Mouse (Mus musculus) brain, adult 2 months (tissue): ENCODE measurements at regions not wholly inside any gene's neighbourhood (a gene's known extent, or its start where the extent isn't known, plus 50 kb on each side); places are given as distances from the start of the nearest gene placed in this dataset.
A peak's percentile ranks its signal among the peaks of the same experiment; 100 is the strongest.

ENCODE experiments used
- DNase-seq: peaks from one replicate; pipeline ENCODE4 v3.0.0; 2011; ENCODE audit warnings: low read depth, low spot score

DNA sequence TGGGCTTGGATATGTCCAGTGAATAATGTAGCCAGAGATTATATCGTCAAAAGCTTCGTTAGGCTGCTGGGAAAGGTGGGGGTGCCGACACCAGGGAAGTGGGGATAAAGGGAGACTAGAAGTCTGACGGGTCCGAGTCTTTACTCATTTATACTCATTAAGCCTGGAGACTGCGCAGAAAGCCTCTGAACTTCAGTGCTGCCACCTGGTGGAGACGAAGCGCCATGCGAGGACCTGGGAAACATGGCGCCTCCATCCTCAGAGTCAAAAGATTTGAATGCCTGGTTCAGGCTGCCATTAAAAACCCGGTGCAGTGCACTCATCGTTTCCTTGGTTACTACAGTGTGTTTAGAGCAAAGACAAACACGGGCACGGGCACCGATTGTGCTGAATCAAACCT, 337.2 kb downstream of the Hlx start:
- DNase-seq, result peak; percentile 20

DNA sequence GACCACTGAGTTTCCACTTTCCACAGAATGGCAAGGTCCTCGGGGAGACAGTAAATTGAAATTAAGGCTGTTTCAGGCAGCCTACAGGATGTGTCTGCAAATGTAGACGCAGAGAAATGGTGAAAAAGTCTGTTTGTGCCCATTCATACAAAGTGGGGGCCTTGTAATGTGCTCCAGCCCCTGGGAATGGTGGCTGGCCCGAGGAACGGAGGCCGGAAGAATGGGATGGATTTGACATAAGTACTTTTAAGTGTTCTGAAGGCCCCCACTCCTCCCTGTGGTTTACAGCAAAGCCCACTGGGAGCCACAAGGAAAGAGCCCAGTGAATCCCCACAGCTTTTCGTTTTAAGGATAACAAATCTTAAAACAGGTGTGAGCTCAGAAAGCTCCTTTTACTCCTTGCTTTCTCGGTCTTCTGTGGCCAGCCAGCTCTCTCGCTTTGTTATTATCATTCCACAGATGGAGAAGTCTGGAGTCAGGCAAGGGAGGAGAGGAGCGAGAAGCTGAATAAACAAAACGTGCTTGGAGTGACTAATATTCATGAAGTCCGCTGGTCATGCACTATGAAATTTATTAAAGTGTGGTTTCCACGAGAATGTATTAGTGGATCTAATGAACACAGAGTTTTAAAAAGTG, 337.7 kb downstream of the Hlx start:
- DNase-seq, result no peak

DNA sequence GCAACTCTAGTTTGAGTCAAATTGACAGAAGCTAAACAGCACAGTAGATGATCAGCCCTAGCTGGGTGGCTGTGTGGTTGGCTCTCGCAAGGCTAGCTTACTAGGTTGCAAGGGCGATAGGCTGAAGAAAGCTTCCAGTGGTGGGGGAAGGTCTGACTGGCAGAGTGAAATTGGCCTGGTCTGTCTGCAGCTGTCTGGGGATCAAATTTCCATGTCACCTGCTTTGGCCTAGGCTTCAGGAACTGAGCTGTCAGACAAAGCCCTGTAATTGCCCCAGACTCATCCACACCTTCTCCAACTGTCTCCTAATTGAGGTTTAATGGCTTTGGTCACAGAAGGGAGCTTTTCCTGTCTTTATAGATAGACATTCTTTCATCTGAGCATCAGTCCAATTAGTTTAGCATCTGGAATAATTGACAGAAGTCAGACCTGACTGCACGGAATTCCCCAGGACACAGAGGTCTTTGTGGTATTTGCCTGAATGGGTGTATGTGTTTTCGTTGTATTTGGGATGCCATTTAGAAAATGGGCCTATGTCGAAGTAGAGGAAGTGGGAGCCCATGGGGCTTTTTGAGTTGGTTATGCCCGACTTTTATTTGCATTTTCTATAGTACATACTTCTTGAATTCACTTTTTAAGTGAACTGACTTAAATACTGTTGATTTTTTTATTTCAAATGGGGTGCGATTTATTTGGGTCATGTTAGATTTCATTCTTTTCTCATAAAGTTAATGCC, 348.2 kb downstream of the Hlx start:
- no peak for DNase-seq

DNA sequence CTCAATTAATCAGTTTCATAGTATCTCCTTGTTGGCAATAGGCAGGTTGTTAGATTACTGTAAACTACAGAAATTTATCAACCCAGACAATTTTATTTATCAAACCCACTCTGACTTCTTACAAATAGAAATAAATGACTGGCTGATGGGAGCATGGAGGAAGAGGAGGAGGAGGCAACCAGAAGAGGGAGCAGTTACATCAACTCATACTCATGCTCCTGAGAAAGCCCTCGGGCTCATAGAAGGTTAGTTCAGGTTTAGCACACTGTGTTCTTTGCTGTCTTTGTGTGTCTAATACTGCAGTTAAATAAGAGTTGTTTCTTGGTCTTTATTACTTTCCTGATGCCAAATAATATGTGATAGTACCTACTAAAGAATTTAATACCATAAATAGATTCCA, 344.6 kb upstream of the 1700056E22Rik start:
- no peak for DNase-seq

DNA sequence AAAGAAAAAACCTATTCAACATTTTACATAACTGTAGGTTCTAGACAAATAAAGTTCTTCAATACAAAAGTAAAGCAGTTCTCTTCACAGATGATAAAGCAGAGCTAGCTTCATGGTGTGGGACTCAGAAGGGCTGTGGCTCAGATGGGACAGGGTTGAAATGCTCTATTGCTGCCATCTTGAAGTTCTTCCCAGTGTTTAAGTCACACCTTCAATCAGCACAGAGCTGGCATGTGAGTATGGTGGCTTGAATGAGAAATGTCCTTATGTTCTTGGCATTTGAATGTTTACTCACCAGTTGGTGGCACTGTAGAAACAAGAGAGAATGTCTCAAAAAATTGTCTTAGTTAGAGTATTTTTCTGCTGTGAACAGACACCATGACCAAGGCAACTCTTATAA, 330.9 kb upstream of the 1700056E22Rik start:
- DNase-seq, result no peak

DNA sequence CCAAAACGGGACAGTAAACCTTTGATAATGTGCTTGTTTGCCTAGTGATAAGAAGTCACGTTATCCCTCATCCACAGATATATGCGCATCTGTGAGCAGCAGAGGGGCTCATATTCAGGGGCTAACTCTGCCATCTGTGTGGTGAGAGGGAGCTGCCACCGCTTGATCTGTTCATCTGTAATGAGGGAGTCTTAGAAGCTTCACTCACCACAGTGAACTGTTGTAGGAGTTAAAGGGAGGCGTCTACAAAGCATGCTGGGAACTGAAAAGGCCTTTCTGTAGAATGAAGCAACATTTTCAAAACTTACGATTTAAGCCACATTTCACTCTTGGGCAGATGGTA, 324.1 kb upstream of the 1700056E22Rik start:
- DNase-seq, result no peak

DNA sequence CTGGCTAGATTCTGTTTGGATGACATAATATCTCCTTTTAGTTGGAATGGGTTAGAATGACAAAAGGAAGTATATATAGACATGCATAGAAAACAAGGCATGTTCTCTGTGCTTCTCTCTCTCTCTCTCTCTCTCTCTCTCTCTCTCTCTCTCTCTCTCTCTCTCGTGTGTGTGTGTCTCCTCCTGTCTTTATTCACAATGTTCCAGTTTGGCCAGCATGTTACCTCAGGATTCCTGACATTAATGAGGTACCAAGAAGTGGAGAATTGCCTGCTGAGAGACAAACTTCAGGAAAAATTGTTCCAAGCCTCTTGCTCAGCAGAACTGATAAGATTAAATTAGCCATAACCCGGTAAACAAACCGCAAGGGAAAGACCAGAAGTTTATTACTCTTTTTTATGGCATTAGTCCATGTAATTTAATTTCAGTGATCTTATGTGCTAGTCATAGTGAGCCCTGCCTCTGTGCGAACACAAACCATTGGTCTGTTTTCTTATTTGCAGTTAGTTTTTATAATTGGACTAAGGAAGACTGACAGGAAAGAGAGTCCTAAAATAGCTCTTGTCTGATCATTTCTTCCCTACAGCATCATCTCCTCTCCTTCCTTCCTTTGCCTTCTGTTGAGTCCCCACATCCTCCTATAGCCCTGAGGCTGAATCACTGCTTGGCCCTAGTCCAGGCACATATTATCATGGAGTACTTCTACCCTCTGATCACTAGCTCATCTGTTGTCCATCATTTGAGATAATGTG, 323.5 kb upstream of the 1700056E22Rik start:
- DNase-seq, result peak; percentile 27

DNA sequence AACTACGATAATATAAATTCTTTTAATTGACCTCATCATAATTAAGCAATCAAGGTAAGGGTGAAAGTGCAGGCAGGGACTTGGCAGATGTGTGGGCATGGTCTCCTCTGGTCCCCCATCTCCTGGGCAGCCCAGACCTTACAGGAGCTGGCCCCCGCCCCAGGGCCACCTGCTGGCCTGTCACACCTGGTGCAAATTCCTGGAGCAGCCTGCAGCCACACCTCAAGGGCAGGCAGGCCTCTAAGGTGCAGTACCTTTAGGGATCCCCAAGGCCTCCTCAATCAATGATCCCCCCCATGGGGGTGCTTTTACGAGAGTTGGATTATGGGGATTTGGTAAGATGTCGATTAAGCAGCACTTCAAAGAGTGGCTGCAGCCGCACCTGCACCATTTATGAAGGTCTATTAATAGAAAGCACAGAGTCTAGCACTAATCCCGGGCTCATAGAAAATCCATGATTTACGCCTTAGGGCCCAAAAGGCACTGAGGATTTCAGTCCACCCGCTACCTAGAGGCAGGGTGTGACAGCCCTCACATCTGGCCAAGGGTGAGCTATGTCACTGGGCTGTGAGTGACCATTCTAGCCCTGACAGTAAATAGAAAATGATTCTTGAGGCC, 319.8 kb upstream of the 1700056E22Rik start:
- no peak for DNase-seq

DNA sequence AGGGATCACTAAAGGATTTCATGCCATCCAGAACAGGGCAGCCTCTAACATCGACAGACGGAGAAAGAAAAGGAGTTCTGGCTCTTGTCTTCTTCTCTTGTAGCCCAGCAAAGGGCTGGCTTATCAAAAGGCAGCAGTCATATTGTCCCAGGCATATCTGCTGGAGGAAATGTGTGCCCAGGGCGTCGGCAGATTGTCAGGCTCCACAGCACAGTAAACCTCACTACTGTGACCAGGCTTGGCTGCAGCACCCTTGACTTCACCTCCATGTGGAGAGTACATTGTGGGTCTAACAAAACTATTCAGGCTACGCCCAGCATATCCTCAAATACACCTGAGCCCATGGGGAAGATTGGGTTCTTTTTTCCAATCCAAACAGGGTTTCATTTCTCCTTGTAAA, 317.7 kb upstream of the 1700056E22Rik start:
- DNase-seq, result no peak

DNA sequence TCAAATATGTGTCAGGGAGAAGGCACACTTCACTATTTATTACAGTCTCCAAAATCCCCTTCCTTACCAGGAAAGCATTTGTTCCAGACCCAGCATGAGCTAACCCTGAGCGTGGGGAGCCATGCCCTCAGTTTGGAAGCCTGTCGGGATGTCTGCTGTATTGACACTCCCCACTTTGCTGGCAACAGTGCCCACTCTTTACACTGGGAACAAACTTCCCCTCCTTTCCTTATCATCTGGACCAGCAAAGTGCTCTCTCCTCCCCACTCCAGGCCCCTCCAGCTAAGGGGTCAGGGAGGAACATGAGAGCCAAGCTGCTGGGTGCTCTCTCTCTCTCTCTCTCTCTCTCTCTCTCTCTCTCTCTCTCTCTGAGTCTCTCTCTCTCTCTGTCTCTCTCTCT, 310.7 kb upstream of the 1700056E22Rik start:
- no peak for DNase-seq

DNA sequence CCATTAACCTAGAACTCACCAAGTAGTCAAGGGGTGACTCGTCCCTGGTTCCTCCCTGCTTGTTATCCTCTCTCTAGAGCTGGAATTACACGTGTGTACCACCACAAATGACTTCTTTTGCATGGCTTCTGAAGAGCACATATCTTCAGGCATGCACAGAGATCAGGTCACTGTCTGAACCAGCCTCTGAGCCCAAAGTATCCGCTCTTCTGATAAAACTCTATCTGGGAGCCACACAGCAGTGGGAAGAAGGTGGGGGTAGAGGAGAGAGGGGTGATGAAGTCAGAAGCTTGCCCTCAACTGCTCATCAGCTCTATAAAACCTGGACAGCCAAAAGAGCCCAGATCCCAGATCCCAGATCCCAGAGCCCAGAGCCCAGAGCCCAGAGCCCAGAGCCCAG, 301.9 kb upstream of the 1700056E22Rik start:
- no peak for DNase-seq

DNA sequence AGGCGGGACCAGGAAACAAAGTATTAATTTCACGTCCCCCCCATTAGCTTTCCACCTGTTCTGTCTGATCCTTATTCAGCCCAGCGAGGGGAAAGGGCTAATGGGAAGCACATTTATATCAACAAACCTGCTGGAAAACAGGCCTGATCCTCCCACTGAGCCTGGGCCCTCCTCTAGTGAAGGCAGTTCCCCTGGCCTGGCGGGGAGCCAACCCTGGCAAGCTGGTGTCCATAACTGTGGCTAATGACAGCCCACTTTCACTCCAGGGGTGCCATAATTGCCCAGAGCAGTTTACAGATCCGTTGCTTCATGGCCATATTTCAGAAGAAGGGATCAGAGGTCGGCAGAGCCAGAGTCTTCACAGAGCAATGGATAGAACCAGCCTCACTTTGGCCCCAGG, 301.2 kb upstream of the 1700056E22Rik start:
- DNase-seq, result no peak

DNA sequence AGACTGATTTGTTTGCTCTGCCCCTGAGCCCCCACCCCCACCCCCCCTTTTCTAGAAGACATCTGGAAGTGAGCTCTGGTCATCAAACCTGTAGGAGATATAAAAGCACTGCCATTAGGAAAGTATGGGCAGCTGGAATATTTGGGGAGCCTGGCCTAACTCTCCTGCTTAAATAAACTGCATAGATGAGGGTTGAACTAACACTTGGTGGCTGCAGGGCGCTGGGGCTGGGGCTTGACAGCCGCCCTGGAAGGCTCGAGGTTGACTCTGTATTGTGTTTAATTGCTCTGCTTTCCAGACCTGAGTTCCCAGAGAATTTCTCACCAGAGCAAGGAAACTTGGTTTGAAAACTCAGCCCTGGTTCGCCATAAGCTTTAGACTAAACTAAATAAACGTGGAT, 300.7 kb upstream of the 1700056E22Rik start:
- DNase-seq, result no peak

DNA sequence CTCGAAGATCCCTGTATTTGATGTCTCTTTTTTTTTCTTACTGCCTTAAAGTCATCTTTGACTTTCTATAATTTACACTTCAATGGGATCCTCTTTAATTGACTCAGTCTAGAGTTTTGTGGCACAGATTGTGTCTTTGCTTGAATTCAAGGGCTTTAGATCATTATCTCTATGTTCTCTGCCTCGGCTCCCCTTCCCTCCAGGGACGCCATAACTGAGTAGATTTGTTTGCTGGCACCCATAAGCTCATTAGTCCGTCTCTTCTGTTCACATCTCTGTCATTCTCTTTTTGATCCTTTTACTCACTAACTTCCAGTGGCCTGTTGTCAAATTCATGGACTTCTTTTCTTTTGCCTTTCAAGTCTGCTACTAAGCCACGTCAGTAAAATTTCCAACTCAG, 299.0 kb upstream of the 1700056E22Rik start:
- DNase-seq, result no peak

DNA sequence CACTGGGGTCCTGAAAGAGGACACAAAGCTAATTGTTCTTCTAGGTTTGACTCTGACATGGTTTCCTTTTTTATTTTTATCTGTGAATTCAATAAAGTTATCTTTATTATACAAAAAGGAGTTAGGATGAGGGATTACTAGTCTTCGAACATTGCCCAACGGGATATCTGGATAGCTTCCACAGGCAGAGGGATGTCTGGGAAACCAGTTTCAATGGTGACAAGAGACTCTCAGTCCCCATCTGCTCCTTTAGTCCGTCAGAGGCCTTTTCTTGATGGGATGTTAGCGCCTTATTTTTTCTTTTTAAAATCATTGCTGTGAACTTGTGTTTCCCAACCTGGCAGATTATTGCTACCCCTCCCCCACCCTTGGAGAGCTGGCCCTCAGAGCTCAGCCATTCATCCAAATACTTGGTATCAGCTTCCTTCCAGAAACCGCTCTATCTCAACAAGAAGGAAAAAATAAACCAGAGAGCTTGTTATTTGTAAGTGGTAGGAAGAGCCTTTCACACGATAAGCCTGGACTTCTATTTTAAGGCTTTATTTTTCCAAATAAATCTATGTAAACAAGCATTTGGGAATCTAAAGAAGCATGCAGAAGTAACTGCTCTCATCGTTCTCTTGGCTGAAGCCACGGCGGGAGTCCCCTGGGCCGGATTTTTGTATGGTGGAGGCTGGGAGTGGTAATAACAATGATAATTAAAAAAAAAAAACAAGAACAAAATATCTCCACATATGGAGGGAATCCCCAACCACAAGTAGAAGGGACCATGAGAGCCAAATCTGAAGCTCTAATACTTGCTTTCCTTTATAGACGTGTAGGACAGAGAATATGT, 296.6 kb upstream of the 1700056E22Rik start:
- DNase-seq, result no peak

DNA sequence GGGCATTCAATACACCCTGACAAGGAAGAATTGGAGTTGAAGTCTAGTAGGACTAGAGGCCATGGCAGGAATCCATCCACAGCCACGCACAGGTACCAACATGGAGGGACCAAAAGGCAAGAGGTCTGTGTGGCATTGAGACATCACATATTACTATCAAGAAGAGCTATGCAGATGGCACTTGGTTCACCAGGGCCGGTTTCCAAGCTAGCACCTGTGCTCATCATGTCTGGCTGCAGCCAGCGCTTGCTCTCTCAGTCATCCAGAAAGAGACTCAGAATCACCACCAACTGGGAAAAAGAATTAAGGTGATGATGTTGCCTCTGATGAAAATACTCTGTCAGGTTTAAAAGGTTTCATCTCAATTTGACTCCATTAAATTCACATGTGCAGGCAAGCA, 292.1 kb upstream of the 1700056E22Rik start:
- DNase-seq, result no peak

DNA sequence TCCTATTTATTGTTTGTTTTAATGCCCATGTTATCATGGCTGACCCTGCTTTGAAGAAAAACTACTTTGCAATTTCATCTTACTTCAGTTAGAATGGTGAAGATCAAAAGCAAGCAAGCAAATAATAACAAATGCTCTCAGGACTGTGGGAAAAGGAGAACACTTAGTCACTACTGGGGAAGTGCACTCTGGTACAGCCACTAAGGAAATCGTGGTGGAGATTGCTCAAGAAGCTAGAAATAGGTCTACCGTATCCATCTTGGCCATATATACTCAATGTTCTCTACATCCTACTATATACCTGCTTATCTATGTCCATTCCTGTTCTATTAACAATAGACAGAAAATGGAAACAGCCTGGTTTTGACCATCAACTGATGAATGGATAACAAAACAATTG, 290.1 kb upstream of the 1700056E22Rik start:
- DNase-seq, result no peak

DNA sequence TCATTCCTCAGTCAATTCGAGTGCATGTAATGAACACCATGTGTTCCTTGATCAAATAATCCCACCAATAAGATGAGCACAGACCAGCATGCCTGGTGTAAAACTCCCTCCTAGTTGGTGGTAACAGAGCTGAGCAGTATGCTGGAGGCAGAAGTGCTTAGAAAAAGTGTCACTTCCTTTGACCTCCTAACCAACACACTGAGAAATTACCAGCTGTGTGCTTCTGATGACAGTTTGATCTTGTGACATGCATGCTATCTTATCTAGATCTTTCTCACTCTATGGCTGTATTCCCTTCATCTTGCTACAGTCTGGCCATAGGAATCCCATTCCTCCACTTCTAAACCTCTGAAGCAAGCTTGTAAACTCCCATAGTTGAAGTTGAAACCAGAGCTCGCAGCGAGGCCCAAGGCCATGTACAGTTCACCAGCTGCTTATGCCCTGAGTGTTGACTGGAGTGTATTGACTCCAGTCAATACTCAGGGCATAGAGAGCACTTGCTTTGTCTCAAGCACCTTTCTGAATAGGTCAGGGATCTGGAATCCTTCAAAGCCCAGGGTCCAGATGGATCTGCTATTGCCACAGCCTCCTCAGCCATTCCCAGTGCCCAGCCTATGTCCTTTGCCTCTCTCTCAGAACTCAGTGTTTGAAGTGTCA, 286.5 kb upstream of the 1700056E22Rik start:
- DNase-seq, result no peak

DNA sequence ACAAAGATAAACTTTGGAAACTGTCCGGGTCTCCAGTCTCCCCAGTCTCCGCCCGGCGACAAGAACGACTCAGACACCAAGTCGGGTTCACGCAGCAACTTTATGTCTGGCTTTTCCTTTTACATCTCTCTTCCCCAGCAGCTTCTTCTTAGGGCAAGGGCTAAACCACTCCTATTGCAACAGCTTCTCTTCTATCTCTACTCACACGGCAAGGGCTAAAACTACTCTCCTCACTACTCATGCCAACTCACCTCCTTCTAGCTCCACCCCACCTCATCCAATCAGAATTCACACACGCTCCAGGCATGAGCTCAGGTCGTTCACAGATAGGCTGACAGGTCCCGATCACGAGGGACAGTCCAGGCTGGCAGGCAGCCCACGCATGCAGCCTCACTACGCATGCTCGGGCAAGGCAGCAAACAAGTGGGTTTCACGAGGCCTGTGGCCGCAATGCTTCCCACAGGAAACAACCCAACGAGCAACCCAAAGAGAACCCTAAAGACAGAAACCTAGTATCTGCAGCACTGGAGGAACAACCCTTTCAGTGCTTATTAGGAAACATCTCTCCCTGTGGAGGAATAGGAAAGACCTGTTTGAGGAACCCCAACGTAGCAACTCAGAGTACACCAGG, 276.2 kb upstream of the 1700056E22Rik start:
- DNase-seq, result no peak

DNA sequence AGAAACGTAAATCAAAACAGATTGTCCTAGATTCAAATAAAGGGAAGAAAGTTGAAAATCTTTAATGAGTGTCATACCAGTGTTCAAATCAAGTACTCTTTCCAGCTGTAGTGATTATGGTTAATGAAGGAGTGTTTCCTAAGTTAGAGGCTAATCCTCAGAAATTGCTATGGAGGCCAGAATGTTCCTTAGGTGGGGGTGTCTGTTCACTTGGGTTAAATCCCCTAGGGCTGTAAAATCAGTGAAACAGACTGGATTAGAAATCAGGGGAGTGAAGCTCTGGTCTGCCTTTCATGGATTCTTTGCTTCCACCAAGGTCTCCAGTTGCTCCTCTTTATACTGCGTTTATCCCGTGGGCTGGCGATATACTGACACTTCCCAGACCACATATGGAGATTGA, 270.7 kb upstream of the 1700056E22Rik start:
- DNase-seq, result no peak

DNA sequence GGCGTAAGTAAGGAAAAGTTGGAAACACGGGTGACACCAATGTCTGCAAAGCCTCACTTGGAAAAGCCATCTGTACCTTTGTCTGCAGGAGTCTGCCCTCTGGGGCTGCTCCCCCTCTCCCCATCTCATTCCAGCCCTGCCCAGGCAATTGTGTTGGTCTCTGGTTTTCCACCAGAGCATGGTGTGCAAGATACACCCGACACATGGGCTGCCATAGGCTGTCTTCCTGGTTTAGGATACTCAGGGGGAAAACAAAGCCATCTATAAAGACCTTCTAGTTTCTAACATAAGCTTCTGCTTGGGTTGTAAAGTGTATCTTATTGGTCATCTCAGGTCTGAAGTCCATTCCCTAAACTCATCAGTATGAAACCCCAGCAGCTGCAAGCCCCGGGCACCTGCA, 270.1 kb upstream of the 1700056E22Rik start:
- DNase-seq, result no peak
